Mouse (Mus musculus) fibroblast of lung, adult 2 months (primary cell): Measurements from ENCODE around the gene Rec8.

Source experiments
- DNase-seq: peaks from one replicate; pipeline ENCODE4 v3.0.0-alpha.2; 2011; ENCODE audit warnings: low read depth

Rec8 gene

GRCm38 (mm10) chr14:55592226-55592625 lies 25.6 kb upstream of the Rec8 start:
- DNase-seq, result no peak

- DNase-seq, result no peak
Observed at GRCm38 (mm10) chr14:55596036-55596690, 21.7 kb upstream of the Rec8 start.

GRCm38 (mm10) chr14:55598521-55599390 lies 19.1 kb upstream of the Rec8 start:
- DNase-seq, result no peak

DNA sequence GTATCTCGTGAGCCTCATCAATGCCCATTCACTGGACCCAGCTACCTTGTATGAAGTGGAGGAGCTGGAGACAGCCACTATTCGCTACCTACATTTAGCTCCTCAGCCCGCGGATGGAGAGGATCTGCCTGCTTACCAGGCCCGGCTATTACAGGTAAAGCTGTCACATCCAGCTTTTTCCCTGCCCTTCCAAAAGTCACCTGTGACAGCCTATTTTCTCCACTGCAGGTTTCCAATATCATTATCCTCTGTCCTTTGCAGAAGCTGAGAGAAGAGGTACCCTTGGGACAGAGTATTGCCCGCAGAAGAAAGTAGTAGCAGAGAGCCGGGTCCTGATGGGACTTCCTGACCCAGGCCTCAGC lies 14.6 kb upstream of the Rec8 start, which contains the start of gene Irf9:
TSS of gene Irf9 (plus strand) at position 301 of the 362 bp plus-strand sequence.
- no peak for DNase-seq

DNA sequence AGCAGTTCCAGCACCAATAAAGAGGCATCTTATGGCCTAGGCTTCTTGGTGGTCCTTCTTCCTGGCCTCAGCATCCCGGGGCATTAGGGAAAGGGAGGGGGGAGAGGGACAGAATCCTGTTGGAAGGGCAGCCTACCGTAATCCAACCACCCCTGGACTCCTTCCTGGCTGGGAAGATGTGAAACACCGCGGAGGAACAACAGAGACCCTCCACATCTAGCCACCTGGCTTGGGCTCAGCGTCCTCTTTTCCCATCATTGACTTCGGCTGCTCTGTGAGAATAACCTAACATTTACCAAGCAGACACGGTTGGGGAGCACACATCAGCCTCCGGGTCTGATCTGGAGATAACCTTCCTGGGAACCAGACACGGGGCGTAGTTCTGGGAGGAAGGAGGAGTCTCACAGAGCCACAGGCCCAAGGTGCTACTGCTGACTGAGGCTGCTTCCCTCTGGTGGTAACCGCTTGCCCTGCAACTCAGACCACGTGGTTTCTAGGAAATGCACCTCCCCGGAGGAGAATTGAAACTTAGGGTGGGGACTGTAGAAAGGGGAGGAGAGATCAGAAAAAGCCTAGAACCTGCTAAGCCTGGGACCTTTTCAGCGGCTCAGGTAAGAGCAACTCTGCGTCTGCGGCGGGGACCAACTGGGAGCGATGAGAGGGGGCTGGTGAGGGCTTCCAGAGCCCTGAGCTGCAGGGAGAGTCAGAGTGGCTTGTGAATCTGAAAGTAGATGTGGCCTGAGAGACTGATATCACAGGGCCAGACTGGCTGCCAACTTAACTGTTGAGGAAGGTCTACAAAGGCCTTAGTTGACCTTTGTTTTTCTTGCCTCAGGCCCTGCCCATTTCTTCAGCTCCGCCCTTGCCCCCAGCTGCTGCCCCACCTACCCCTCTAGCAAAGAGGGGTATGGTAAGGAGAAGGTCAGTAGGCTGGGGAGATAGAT lies 13.9 kb upstream of the Rec8 start:
- DNase-seq, result peak; percentile 98

DNA sequence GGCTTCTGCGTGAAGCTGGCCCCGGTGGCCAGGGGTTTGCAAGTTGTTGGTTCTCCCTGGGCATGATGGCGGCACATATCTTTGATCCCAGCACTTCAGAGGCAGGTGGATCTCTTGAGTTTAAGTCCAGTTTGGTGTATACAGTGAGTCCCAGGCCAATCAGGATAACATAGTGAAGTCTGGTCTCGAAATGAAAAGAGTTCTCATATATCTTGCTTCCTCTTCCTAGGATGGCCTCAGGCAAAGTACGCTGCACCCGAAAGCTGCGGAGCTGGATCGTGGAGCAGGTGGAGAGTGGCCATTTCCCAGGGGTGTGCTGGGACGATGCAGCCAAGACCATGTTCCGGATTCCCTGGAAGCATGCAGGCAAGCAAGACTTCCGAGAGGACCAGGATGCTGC lies 13.0 kb upstream of the Rec8 start:
- DNase-seq, result no peak

GRCm38 (mm10) chr14:55605743-55606459 lies 11.9 kb upstream of the Rec8 start:
- no peak for DNase-seq

GRCm38 (mm10) chr14:55608339-55608738 lies 9.5 kb upstream of the Rec8 start:
- DNase-seq, result no peak

GRCm38 (mm10) chr14:55613346-55613745 lies 4.5 kb upstream of the Rec8 start:
- no peak for DNase-seq

DNA sequence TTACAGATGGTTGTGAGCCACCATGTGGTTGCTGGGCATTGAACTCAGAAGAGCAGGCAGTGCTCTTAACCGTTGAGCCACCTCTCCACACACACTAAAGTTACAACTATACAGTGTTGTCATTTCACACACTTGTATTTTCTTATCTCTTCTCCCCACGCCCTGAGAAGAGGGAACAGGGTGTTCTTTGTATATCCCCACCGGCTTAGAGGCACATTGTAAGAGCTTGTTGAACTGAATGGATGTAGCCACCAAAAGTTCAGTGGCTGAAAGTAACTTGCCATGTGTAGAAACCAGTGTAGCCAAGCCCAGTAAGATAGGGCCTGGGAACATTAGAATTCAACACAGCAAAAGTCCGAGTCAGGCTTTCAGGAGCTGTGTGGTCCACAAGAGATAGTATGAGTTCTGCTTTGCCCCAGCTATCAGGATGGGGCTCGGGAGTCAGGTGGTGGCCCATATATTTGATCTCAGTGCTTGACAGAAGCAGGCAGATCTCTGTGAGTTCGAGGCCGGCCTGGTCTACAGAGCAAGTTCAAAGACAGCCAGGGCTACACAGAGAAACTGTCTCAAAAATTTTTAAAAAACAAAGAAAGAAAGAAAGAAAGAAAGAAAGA lies 3.2 kb upstream of the Rec8 start:
- DNase-seq, result no peak

DNA sequence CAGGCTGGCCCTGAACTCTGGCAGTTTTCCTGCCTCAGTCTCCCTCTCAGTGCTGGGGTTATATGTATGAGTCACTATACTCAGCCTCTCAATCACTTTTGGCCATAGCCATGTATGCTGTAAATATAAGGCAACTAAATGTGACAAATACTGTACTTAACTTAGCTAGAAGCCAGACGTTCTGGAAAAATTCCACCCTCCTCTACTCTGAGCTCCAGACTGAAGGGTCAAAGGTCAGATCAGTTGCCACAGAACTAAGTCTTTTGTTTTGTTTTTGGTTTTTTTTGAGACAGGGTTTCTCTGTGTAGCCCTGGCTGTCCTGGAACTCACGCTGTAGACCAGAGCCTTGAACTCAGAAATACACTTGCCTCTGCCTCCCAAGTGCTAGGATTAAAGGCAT lies 2.0 kb upstream of the Rec8 start:
- DNase-seq, result no peak

GRCm38 (mm10) chr14:55616844-55617243 lies 993 bp upstream of the Rec8 start:
- DNase-seq, result no peak

DNA sequence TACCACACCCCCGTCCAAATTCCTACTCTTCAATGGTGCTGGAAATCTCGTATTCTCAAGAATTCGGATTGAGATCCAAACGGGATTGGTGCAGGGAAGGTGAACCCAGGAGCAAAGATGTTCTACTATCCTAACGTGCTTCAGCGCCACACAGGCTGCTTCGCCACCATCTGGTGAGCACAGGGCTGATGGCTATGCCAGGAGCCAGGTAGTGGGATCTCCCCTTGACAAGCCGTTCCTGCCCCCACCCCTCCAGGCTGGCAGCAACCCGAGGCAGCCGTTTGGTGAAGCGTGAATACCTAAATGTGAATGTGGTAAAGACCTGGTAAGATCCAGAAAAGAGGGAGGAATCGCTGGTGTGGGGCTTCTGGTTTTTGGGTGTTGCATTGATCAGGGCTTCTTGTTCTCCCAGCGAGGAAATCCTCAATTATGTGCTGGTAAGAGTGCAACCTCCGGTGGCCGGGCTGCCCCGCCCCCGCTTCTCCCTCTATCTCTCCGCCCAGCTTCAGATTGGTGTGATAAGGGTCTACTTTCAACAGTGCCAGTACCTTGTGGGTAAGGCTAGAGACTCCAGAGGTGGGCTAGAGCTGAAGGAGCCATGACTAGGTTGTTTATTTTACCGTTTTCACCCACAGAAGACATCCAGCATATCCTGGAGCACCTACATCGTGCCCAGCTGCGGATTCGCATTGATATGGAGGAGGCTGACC lies 804 bp downstream of the Rec8 start:
- no peak for DNase-seq

DNA sequence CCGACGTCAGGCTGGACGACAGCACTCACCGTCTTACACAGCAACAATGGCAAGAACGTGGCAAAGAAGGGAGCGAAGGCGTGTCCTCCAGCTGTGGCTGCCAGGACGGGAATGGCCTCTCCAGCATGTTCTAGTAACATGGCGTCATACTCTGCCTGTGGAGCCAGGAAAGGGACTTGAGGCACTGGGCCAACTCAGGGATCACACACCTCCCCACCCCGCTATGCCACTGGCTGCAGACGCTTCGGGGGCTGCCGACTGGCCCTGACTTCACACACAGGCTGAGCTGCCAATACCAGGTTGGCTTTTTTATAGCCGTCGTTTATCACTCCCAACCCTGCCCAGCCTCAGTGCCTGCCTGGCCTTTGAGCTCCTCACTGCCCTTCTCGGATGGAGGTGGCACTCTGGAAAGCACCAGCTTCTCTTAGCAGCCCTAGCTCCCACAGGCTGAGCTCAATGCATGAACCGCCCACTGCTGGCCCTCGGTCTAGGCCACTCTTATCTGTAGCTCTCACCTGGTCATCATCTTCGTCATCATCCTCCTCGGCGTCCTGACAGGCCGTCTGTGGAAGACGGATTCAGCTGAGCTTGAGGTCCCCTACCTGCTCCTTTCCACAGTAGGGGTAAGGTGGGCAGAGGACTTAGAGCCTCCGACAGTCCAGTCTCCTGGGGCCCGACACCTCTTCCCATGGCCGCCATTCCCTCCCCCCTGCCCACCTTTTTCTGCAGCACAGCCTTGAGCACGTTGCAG lies 10.4 kb downstream of the Rec8 start:
- no peak for DNase-seq

- DNase-seq, result no peak
Observed at GRCm38 (mm10) chr14:55629312-55629711, 11.5 kb downstream of the Rec8 start.

DNA sequence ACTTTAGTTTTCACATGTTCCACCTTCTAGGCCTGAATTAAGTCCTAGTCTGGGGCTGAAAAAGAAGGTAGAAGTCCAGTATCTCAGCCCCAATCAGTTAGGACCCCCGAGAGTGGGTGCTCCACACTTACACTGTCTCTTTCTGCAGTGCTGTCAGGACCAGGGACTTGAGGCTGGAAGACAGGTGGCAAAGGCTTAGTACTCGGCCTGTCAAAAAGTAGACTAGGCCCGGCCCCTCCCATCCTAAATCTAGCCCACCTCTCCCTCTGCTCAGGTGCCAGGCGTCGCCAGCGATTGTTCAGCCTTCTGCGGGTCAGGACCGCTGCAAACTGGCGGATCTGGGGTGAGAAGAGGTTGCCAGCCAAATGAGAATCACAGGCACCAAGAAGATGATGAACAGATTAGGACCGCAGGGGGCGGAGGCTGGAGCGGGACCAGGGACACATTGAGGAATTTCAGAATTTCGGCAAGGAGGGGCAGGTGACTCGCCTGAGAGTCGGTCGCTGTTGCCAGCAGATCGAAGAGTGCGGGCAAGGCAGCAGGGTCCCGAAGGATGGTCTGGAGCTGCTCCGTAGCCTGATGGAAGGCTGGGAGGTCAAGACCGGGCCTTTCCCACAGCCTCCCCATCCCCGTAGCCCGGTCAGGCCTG lies 17.2 kb downstream of the Rec8 start:
- DNase-seq, result no peak

DNA sequence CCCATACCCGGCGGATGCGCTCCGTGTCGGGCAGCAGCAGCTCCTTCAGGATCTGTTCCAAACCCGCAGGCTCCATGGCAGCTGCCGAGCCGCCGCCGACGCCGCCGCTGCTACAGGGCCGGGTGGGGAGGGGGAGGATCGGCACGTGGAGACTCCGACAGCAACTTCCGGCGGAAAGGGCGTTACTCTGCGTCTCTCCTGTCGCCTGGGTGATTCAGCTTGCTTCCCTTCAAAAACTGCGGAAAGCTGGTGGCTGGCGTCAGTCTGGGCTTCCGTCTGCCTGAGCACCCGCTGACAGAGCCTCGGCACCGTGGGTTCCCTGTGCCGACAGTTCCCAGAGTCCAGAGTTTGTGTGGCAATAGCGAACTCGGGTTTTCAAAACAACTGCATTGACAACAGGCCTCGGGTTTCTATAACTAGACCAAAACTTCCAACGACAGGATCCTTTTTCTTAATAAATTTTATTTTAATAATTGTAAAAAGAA lies 17.7 kb downstream of the Rec8 start, which contains the start of gene Ipo4:
TSS of gene Ipo4 (minus strand) at position 435 of the 485 bp plus-strand sequence.
- peak; percentile 87 for DNase-seq

GRCm38 (mm10) chr14:55637795-55638194 lies 20.0 kb downstream of the Rec8 start, which contains the start of gene Gm49378:
Gm49378 (minus strand) TSS chr14:55637895.
- no peak for DNase-seq

GRCm38 (mm10) chr14:55640816-55641215 lies 23.0 kb downstream of the Rec8 start:
- DNase-seq, result no peak
